Mouse (Mus musculus): ENCODE results near the gene Colec11. TPM values are rescaled to one million over a fixed set of nuclear protein-coding genes. Genes with fewer than 3 reads are reported as not detected.

The Colec11 gene
- polyA plus RNA-seq, 1 experiment: not detected

DNA sequence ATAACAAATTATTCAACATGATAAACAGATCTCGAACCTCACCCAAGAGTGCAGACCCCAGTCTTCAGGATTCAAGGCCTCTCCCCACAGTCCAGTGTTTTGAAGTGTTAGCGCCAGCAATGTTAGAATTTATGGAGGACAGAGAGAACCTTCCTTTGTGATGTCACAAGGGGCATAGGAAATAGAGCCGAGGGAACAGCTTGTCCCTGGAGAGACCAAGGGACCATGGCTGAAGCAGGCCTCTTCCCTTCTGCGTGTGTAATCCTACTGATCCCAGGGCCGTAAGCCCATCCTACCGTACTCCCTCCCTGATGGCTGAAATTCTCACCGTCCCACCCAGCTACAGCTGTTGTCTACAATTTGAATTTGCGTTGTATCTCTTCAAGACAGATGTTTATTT is 40.8 kb downstream of the Colec11 start, which contains the start of gene Allc:
Gene Allc (minus strand): TSS at position 101 of the 400 bp plus-strand sequence.
- Histone ChIP-seq H3K4me3 (ENCODE audit: low read depth, low read length) (no peak within 1 kb of the TSS), H3K9me3 (replicated peaks; ENCODE audit: control insufficient read depth, insufficient read depth, low read length, poor library complexity, severe bottlenecking) (no peaks in the 10 kb centered on the region), H3K27me3 (ENCODE audit: control insufficient read depth, insufficient read depth, low read length, poor library complexity, severe bottlenecking) (no peaks in the 10 kb centered on the region), H3K9ac (ENCODE audit: low read depth, poor library complexity, severe bottlenecking) (no peak within 1 kb of the TSS), H3K27ac (ENCODE audit: insufficient read depth, low read length) (no peak within 1 kb of the TSS), H3K36me3 (ENCODE audit: control insufficient read depth, insufficient read depth, low read length, poor library complexity, severe bottlenecking) (no peaks in the 10 kb centered on the region), H3K4me1 (ENCODE audit: control insufficient read depth, insufficient read depth, low read length) (no peaks in the 10 kb centered on the region)
- TF ChIP-seq CTCF (IDR thresholded peaks at IDR 0.05; ENCODE audit: low read depth, low read length) (no peak), POLR2A (IDR thresholded peaks at IDR 0.05; ENCODE audit: insufficient read depth, low read length) (no peak), EP300 (IDR thresholded peaks at IDR 0.05; ENCODE audit: insufficient read depth, low read depth, low read length) (no peak)

DNA sequence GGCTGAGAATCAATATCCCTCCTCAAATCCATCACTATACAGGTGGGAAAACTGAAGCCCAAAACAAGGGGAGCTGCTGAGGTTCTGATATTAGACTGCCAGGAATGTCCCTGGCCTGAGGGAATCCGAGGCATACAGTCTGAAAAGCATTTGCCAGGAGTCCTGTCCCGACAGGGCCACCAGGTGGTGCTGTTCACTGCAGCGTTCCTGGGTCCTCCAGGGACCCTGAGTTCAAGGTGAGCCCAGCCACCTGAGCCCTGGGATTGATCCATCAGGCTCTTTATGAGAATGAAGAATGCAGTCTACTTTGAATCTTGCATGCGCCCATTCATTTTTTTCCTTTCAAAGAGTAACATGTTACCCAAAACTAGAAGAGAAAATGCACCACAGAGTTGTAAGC is 44.0 kb downstream of the Colec11 start:
- peak; percentile 86 for TF ChIP-seq CTCF (IDR thresholded peaks at IDR 0.05; ENCODE audit: low read depth, low read length)
- TF ChIP-seq EP300 (IDR thresholded peaks at IDR 0.05; ENCODE audit: insufficient read depth, low read depth, low read length): no peak
- no peaks in the 10 kb centered on the region for H3K27me3 ChIP-seq (ENCODE audit: control insufficient read depth, insufficient read depth, low read length, poor library complexity, severe bottlenecking)
- no peaks in the 10 kb centered on the region for H3K9me3 ChIP-seq (replicated peaks; ENCODE audit: control insufficient read depth, insufficient read depth, low read length, poor library complexity, severe bottlenecking)
- no peak overlapping the region for H3K9ac ChIP-seq (ENCODE audit: low read depth, poor library complexity, severe bottlenecking)
- no peak overlapping the region for H3K4me3 ChIP-seq (ENCODE audit: low read depth, low read length)
- no peaks in the 10 kb centered on the region for H3K36me3 ChIP-seq (ENCODE audit: control insufficient read depth, insufficient read depth, low read length, poor library complexity, severe bottlenecking)
- no peaks in the 10 kb centered on the region for H3K4me1 ChIP-seq (ENCODE audit: control insufficient read depth, insufficient read depth, low read length)
- H3K27ac ChIP-seq (ENCODE audit: insufficient read depth, low read length): no peak overlapping the region

- TF ChIP-seq EP300 (IDR thresholded peaks at IDR 0.05; ENCODE audit: insufficient read depth, low read depth, low read length) (no peak), POLR2A (IDR thresholded peaks at IDR 0.05; ENCODE audit: insufficient read depth, low read length) (no peak), CTCF (IDR thresholded peaks at IDR 0.05; ENCODE audit: low read depth, low read length) (no peak)
- no peaks in the 10 kb centered on the region for H3K27me3 ChIP-seq (ENCODE audit: control insufficient read depth, insufficient read depth, low read length, poor library complexity, severe bottlenecking)
Measured at GRCm38 (mm10) chr12:28578147-28578546, 45.0 kb downstream of the Colec11 start.

DNA sequence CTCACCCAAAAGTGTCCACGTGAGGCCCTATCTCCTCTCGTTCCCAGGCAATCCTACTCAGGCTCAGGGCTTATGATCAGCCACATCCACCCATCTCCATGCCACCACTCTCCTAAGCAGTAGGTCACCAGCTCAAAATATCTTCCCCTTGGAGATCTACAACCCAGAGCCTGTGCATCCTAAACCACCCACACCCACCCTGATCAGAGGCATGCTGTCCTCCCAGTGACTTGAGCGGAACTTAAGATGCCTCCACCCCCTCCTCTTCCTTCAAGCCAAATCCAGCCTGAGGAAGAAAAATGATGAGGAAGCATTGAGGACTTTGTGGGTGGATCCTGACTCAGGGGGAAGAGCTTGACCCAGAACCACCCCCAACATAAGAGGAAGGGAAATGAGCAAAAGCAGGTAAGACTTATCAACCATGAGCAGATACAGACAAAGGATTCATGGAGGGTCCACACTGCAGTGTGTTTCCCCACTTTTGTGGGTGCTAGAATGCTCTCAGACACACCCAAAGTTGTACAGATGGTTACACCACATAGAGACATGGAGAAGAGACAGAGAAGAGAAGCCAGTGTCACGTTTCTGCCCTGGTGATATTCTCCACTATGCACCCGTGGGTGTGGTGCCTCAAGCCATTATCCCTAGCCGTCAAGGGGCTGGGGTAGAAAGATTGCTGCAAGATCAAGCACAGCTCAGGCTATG is 47.7 kb downstream of the Colec11 start:
- Histone ChIP-seq H3K4me1 (ENCODE audit: control insufficient read depth, insufficient read depth, low read length) (no peaks in the 10 kb centered on the region), H3K9ac (ENCODE audit: low read depth, poor library complexity, severe bottlenecking) (no peak overlapping the region), H3K27me3 (ENCODE audit: control insufficient read depth, insufficient read depth, low read length, poor library complexity, severe bottlenecking) (no peaks in the 10 kb centered on the region), H3K27ac (ENCODE audit: insufficient read depth, low read length) (no peak overlapping the region), H3K4me3 (ENCODE audit: low read depth, low read length) (no peak overlapping the region), H3K9me3 (replicated peaks; ENCODE audit: control insufficient read depth, insufficient read depth, low read length, poor library complexity, severe bottlenecking) (no peaks in the 10 kb centered on the region), H3K36me3 (ENCODE audit: control insufficient read depth, insufficient read depth, low read length, poor library complexity, severe bottlenecking) (no peaks in the 10 kb centered on the region)
- no peak for TF ChIP-seq POLR2A (IDR thresholded peaks at IDR 0.05; ENCODE audit: insufficient read depth, low read length)
- no peak for TF ChIP-seq EP300 (IDR thresholded peaks at IDR 0.05; ENCODE audit: insufficient read depth, low read depth, low read length)
- no peak for TF ChIP-seq CTCF (IDR thresholded peaks at IDR 0.05; ENCODE audit: low read depth, low read length)

More at GRCm38 (mm10) chr12:28578147-28578546, 45.0 kb downstream of the Colec11 start:
- Histone ChIP-seq H3K9me3 (replicated peaks; ENCODE audit: control insufficient read depth, insufficient read depth, low read length, poor library complexity, severe bottlenecking) (no peaks in the 10 kb centered on the region), H3K4me1 (ENCODE audit: control insufficient read depth, insufficient read depth, low read length) (no peaks in the 10 kb centered on the region), H3K4me3 (ENCODE audit: low read depth, low read length) (no peak overlapping the region), H3K9ac (ENCODE audit: low read depth, poor library complexity, severe bottlenecking) (no peak overlapping the region), H3K36me3 (ENCODE audit: control insufficient read depth, insufficient read depth, low read length, poor library complexity, severe bottlenecking) (no peaks in the 10 kb centered on the region), H3K27ac (ENCODE audit: insufficient read depth, low read length) (no peak overlapping the region)

GRCm38 (mm10) chr12:28572241-28572640 is 50.9 kb downstream of the Colec11 start:
- no peaks in the 10 kb centered on the region for H3K4me1 ChIP-seq (ENCODE audit: control insufficient read depth, insufficient read depth, low read length)
- no peaks in the 10 kb centered on the region for H3K36me3 ChIP-seq (ENCODE audit: control insufficient read depth, insufficient read depth, low read length, poor library complexity, severe bottlenecking)
- no peak overlapping the region for H3K27ac ChIP-seq (ENCODE audit: insufficient read depth, low read length)
- no peaks in the 10 kb centered on the region for H3K9me3 ChIP-seq (replicated peaks; ENCODE audit: control insufficient read depth, insufficient read depth, low read length, poor library complexity, severe bottlenecking)
- H3K27me3 ChIP-seq (ENCODE audit: control insufficient read depth, insufficient read depth, low read length, poor library complexity, severe bottlenecking): no peaks in the 10 kb centered on the region
- H3K4me3 ChIP-seq (ENCODE audit: low read depth, low read length): no peak overlapping the region
- TF ChIP-seq CTCF (IDR thresholded peaks at IDR 0.05; ENCODE audit: low read depth, low read length) (no peak), EP300 (IDR thresholded peaks at IDR 0.05; ENCODE audit: insufficient read depth, low read depth, low read length) (no peak), POLR2A (IDR thresholded peaks at IDR 0.05; ENCODE audit: insufficient read depth, low read length) (no peak)
- no peak overlapping the region for H3K9ac ChIP-seq (ENCODE audit: low read depth, poor library complexity, severe bottlenecking)

GRCm38 (mm10) chr12:28552299-28552698 is 70.9 kb downstream of the Colec11 start, which contains the start of gene Dcdc2c:
Gene Dcdc2c (minus strand): TSS chr12:28552399.
- peak within 1 kb of the TSS; percentile 57 for H3K4me3 ChIP-seq (ENCODE audit: low read depth, low read length)
- TF ChIP-seq EP300 (IDR thresholded peaks at IDR 0.05; ENCODE audit: insufficient read depth, low read depth, low read length): no peak
- no peak for TF ChIP-seq CTCF (IDR thresholded peaks at IDR 0.05; ENCODE audit: low read depth, low read length)
- TF ChIP-seq POLR2A (IDR thresholded peaks at IDR 0.05; ENCODE audit: insufficient read depth, low read length): no peak
- H3K36me3 ChIP-seq (ENCODE audit: control insufficient read depth, insufficient read depth, low read length, poor library complexity, severe bottlenecking): no peaks in the 10 kb centered on the region
- H3K27me3 ChIP-seq (ENCODE audit: control insufficient read depth, insufficient read depth, low read length, poor library complexity, severe bottlenecking): peaks cover 2% of the 10 kb centered on the region; the same call in 1 of the 2 replicates
- H3K9ac ChIP-seq (ENCODE audit: low read depth, poor library complexity, severe bottlenecking): no peak within 1 kb of the TSS
- H3K27ac ChIP-seq (ENCODE audit: insufficient read depth, low read length): no peak within 1 kb of the TSS
- H3K4me1 ChIP-seq (ENCODE audit: control insufficient read depth, insufficient read depth, low read length): no peaks in the 10 kb centered on the region
- H3K9me3 ChIP-seq (replicated peaks; ENCODE audit: control insufficient read depth, insufficient read depth, low read length, poor library complexity, severe bottlenecking): no peaks in the 10 kb centered on the region

All from ES-Bruce4 (cell line).